7 mouse cellular contexts compared by ENCODE assay signal in genomic region chr1:173887026-173887787, GRCm38 (mm10). TPM values are rescaled to one million over a fixed set of nuclear protein-coding genes. Genes with fewer than 3 reads are reported as not detected.
"Had no signal": no experiment of that assay in that cellular context is flagged by ENCODE, and none has a peak within 500 bp of the region (broad histone marks: within the 10 kb centered on the region; RNA-seq: fewer than 3 reads in every experiment).

No protein-coding gene starts in this region.

RNA-seq across cellular contexts. Expression of gene Ifi211, which starts 25.6 kb away (rescaled TPM):
- total RNA-seq: hindbrain, postnatal 0 days; layer of hippocampus, adult 18-20 months; layer of hippocampus, postnatal 14 days; layer of hippocampus, postnatal 36 days; left cerebral cortex, adult 18-20 months; left cerebral cortex, postnatal 25 days had no signal

RNA-seq across cellular contexts. Expression of gene Ifi203, which starts 55.3 kb away (rescaled TPM):
- polyA plus RNA-seq: heart, embryonic 10.5 days had no signal
